Mouse (Mus musculus): Measurements from ENCODE around the gene Ccdc83.
A peak's percentile ranks its signal among the peaks of the same experiment; 100 is the strongest.

Gene Ccdc83

GRCm38 (mm10) chr7:90265289-90265970 lies at the start of gene Ccdc83:
Ccdc83 (minus strand) TSS chr7:90265777.
- peak; percentile 31 to 46 for DNase-seq

DNA sequence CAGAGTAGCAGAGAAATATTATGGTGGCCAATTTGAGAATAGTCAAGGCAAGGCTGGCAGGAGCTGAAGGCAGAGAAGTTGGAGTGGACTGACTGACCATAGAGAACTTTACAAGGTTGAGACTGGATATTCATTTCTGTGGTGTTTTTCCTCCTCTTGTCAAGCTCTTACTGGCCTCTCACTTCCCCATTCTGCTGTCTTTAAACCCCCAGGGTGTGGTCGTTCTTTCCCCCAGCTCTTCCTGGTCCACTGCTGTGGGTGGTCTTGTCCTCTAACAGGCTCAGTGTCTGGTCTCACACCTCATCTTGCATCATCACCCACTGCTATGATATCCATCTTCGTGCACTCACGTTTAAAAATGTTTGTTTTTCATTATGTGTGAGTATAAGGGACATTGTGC lies 47.8 kb upstream of the Ccdc83 start:
- no peak for DNase-seq

DNA sequence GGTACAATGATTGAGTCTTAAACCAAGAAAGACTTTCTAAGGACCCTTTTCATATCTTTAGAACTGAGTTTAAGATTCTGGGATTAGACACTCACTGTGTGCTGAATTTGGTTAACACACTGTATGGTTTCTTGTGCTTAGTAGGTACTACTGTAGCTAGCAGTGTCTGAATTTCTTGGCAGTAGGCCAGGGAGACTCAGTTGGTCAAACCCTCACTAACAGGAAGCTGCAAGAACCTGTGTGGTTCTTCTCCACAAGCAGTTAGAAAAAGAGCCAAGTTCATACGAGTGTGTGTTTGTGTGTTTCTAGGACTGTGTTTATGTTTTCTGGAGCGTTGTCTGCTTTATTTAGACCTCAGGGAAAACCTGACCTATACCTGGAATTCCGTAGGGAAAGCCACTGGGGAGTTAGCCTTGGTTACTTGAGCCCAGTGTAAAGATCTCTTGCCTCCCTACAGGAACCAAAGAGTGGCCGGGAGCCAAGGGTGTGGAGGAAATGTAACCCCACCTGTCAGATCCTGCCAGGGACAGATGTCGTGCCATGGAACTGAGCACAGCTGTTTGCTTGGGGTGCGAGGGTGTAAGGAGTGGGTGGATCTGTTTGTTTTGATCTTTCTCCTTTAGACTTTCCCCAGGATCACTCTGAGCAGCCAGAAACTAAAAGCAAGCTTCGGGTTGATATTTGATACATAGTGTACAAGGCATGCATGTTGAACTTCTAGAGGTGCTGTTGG lies 46.7 kb upstream of the Ccdc83 start:
- no peak for DNase-seq

GRCm38 (mm10) chr7:90308003-90308402 lies 42.4 kb upstream of the Ccdc83 start:
- DNase-seq: no peak

- no peak for DNase-seq
These were observed 41.4 kb upstream of the Ccdc83 start for GRCm38 (mm10) chr7:90306968-90307367.

GRCm38 (mm10) chr7:90306079-90306478 lies 40.5 kb upstream of the Ccdc83 start:
- DNase-seq: no peak

DNA sequence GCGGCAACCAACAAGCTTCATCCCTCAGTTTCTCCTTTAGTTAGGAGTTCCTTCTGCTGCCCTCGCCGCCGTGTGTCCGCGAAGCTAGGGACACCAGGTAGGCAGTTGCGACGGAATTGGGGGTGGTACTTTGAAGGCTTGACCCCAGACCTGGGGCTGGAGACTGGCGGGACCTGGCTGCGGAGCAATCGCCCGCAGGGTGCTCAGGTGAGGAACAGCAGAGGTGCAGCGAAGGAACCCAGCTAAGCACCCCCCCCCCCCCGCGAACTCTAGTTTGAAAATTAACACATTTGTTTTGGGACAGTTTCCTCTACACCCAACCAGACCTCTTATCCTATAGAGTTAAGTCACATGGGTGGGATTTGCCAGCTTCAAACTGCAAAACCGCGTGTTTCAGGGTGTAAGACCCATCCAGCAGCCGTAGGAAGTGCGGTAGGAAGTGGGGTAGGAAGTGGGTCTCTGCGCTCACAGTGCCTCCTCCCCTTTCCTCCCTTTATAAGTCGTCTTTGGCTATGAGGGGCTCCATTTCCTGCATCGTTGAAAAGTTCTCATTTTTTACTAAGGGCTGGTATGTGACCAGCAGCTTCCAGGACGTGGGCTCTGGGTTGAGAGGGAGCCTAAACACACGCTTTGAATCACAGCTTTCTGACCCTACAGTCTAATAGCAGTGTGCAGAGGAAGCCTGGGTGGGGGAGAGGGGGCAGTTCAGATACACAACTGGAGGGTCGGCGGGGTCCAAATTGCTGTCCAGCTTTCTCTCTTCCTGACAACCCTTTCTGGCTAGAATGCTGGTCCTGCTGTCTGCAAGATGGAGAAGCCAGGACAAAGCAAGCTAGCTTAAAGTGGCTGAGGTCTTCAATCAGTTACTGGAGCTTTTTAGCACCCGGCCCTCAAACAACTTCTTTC lies 37.3 kb upstream of the Ccdc83 start:
- peak; percentile 21 to 58 for DNase-seq

DNA sequence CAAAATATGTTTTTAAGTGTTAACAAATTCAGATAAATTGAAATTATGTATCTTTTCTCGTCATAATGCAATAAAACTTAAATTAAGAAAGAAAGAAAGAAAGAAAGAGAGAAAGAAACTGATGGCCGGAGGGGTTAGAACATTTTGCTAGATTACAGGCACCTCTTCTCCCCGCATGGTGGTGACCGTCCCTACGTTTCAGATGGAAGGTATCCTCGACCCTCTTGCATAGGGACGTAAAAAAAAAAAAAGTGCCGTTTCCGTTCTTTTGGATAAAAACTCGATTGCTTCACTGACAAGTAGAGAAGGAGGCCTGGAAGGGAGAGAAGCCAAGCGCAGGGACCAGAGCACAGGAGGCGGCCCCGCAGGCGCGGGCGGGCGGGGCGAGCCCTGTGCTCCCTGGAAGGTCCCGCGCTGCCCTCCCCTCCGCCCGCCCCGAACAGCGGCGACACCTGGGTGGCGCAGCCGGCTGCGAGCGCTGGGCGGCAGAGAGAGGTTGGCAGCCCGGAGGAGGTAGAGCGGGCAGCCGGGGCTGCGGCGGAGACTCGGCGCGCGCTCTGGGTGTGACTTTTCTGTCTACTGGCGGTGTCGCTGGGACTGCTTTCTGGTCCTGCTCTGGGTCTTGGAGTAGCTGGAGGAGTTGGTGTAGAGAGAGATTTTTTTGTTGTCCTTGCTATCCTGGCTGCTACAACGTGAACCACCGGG lies 36.5 kb upstream of the Ccdc83 start, which contains the start of gene Sytl2:
Gene Sytl2, plus strand, starts transcription at position 311 of the 705 bp plus-strand sequence.
- peak; percentile 62 to 69 for DNase-seq

DNA sequence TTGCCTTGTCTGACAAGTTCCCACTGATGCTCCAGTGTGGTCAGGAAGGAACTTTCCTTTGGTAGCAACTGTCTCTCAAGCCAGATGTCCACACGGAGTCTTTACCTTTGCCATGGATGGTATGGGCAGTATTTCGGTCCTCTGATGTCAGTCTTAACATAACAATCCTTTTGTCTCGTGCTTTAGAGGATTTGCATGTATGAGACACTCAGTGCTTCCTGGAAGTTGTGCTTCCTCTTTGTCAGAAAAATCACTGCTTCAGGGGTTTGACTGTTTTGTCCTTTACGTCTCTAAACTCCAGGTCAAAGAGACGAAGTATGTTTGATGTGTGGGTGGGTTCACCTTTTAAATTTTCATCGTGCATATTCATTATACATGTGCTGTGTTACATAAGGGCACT lies 26.3 kb upstream of the Ccdc83 start:
- no peak for DNase-seq

- no peak for DNase-seq
These were observed 19.2 kb upstream of the Ccdc83 start for GRCm38 (mm10) chr7:90284793-90285192.

DNA sequence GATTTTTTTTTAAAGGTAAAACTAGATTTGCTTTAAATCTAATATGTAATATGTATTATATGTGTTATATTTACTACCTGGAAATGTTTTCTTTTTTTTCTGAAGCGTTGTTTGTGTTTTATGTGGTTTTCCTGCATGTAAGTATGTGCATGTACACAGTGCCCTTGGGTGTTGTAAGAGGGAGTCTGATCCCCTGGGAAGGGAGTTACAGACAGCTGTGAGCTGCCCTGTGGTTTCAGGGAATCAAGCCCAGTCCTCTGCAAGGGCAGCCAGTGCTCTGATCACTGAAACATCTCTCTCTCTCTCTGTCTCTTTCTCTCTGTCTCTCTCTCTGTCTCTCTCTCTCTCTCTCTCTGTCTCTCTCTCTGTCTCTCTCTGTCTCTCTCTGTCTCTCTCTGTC lies 17.2 kb upstream of the Ccdc83 start:
- no peak for DNase-seq

- no peak for DNase-seq
These were observed 16.4 kb upstream of the Ccdc83 start for GRCm38 (mm10) chr7:90281759-90282546.

- no peak for DNase-seq
These were observed 15.3 kb upstream of the Ccdc83 start for GRCm38 (mm10) chr7:90280878-90281277.

DNA sequence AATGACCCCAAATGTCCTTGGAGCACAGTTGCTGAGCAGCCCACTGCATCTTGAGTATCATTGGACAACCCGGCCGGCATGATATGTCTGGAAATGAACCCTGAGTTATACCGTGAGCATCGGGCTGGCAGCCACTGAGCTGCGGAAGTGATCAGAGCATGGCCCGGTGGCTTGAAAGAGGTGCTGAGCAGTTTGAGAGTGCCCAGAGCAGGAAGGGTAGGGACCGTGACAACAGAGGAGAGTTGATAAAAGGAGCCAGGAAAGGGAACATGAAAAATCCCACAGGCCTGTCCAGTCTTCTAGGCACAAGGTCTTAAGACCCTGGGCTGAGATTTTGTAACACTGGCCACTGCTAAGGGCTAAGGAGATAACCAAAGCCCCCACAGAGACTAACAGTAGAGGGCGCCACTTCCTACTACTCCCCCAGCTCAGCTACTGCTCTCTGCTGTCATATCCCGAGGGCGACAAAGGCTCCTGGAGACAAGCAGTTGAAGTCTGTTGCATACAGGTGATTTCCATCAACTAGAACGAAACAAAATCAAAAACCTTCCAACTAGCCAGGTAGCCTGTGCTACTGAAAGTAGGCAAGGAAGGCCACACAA lies 14.8 kb upstream of the Ccdc83 start:
- peak in 1 of 2 experiments; percentile 35 for DNase-seq

DNA sequence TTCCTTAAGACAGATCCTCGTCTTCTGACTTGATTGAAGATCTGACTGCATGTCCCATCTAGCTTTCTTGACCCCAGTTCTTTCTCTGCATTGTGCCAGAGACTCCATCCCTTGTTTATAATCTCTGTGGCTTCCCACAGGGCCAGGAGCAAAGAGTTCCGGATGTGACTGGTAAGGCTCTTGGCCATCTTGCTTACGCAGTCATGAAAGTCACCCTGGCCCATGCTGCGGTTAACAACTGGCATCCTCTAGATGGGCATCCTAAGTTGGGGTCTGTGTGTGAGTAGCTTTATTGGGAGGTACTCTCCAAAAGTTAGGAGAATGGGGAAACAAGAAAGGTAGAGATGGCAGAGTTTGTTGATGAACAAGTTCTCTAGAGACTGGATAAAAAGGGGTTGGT lies 13.6 kb upstream of the Ccdc83 start:
- DNase-seq: no peak

- no peak for DNase-seq
These were observed 12.2 kb upstream of the Ccdc83 start for GRCm38 (mm10) chr7:90277769-90278168.

GRCm38 (mm10) chr7:90277246-90277645 lies 11.7 kb upstream of the Ccdc83 start:
- DNase-seq: no peak

DNA sequence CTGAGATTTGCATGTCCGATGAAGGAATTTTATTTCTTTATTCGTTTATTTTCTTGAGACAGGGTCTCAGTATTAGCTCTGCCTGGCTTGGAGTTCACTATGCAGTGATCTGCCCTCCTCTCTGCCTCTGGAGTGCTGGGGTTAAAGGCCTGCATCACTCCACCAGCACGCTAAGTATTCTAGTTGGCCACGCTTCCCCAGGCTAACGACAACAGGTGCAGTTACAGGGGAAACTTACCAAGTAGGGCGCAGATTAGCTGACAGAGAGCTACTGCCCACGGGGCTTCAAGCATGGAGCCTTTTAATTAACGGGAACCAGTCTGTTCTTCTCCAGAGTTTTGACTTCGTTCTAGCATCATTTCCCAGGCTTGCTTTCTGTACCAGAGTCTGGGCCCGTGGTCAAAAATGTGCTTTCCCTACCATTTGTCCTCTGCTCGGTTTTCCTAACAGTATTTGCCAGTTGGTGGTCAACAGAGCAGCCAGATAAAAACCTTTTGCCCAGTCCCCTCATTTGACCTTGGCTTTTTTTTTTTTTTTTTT lies 9.1 kb upstream of the Ccdc83 start:
- DNase-seq: no peak

DNA sequence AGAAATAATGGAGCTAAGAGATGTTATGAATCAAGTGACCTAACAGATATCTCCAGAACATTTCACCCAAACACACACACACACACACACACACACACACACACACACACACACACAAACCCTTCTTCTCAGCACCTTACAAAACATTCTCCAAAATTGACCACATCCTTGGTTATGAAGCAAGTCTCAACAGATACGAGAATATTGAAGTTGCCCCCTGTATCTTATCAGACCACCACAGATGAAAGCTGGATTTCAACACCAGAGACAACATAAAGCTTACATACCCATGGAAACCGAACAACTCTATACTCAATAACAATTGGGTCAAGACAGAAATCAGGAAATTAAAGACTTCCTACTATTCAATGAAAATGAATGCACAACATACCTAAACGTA lies 4.6 kb upstream of the Ccdc83 start:
- DNase-seq: no peak

DNA sequence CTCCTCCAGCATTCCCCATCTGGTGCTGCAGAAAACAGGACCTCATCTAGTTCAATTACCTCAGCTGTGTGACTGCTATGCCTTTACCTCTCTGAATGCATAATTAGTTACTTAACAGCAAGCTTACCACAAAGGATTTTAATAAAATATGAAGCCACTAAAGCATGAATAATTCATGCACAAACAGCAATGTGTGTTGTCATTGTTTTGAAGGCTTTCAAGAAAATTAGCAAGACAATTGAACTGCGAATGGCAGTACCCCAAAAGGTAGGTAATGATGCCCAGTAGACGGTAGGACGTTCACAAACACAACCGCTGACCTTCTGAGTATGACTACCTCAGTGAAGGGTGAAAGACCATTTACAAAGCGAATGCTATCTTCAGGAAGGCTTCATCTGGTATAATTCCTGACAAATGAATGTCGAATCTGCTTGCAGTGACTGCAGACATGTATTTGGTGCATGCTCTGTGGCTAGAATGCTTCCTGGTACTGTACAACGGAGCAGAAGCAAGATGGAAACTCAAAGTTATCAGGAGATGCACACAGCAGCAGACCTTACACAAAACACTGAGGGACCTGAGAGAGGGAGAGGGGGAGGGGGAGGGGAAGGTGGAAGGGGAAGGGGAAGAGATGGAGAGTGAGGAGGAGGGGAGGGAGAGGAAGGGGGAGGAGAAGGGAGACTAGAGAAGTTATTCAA lies 3.5 kb downstream of the Ccdc83 start:
- DNase-seq: no peak

Measured in thymus, adult 18-20 months (tissue).